ENCODE assay signal across 8 mouse cellular contexts in the genomic region with DNA sequence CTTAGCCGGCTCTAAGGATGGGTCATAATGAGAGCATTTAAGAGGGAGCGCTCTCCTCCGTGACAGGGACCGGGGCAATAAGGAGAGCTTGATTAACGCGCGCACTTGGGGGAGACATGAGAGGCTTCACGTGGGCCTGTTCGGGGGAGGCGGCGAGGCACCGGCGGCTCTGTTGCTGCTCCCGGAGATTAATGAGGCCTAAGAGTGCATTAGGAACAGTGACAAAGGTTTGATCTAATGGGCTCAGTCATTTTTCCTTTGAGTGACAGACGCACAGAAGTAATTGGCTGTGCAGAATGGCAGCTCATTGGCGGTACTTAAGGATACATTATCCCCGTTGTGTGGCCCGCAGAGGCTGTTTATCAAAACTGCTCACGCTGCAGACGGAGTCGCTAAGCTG.
DNase-seq lines count a peak whose midpoint lies in the region; ATAC-seq lines count a peak whose summit lies in the region.

No protein-coding gene starts in this region.

- H3K27me3 ChIP-seq in lung, embryonic 16.5 days (ENCODE audit: control insufficient read depth, insufficient read depth, low read depth, low read length): no peaks in the 10 kb centered on the region
- peaks cover 69% of the 10 kb centered on the region for H3K27me3 ChIP-seq in forebrain, embryonic 14.5 days (replicated peaks; ENCODE audit: control insufficient read depth, insufficient read depth, low read length)
- H3K27me3 ChIP-seq in limb, embryonic 11.5 days (ENCODE audit: control insufficient read depth, insufficient read depth, low read length): no peaks in the 10 kb centered on the region

- no peak overlapping the region for H3K27ac ChIP-seq in lung, embryonic 16.5 days (ENCODE audit: low read length)
- peak overlapping the region; percentile 69 for H3K27ac ChIP-seq in forebrain, embryonic 14.5 days (ENCODE audit: low read depth, low read length)
- H3K27ac ChIP-seq in limb, embryonic 11.5 days (replicated peaks; ENCODE audit: low read depth, low read length): no peak overlapping the region

- no peak for DNase-seq in lung, postnatal 4 days
- DNase-seq in forebrain, embryonic 14.5 days (ENCODE audit: low spot score): peak; percentile 97
- DNase-seq in limb, embryonic 11.5 days (ENCODE audit: low spot score): peak; percentile 40
- DNase-seq in retina, postnatal 7 days (ENCODE audit: low read depth, low spot score): peak; percentile 49
- DNase-seq in adrenal gland, adult 8-10 months: no peak
- no peak for DNase-seq in lung, postnatal 25 days (ENCODE audit: low spot score)
- no peak for DNase-seq in lung, postnatal 10 days

- no peak overlapping the region for H3K9ac ChIP-seq in lung, embryonic 16.5 days (ENCODE audit: low read length)
- H3K9ac ChIP-seq in forebrain, embryonic 14.5 days (ENCODE audit: low read length): no peak overlapping the region
- no peak overlapping the region for H3K9ac ChIP-seq in limb, embryonic 11.5 days (ENCODE audit: low read length)

- H3K9me3 ChIP-seq in lung, embryonic 16.5 days (ENCODE audit: control insufficient read depth, low read length): no peaks in the 10 kb centered on the region
- H3K9me3 ChIP-seq in forebrain, embryonic 14.5 days (replicated peaks; ENCODE audit: control insufficient read depth, low read length): no peaks in the 10 kb centered on the region
- H3K9me3 ChIP-seq in limb, embryonic 11.5 days (ENCODE audit: control insufficient read depth, low read length): no peaks in the 10 kb centered on the region

- H3K36me3 ChIP-seq in lung, embryonic 16.5 days (ENCODE audit: control insufficient read depth, insufficient read depth, low read length): peaks cover under 1% of the 10 kb centered on the region; the same call in 1 of the 2 replicates
- no peaks in the 10 kb centered on the region for H3K36me3 ChIP-seq in forebrain, embryonic 14.5 days (ENCODE audit: control insufficient read depth, insufficient read depth, low read length)
- H3K36me3 ChIP-seq in limb, embryonic 11.5 days (ENCODE audit: control insufficient read depth, insufficient read depth, low read length): no peaks in the 10 kb centered on the region

- no peak for ATAC-seq in lung, embryonic 16.5 days (ENCODE audit: low read depth)
- ATAC-seq in forebrain, embryonic 14.5 days: peak; percentile 94
- ATAC-seq in limb, embryonic 11.5 days (ENCODE audit: insufficient number of reproducible peaks, low FRiP score, low TSS enrichment, low read depth): no peak

- H3K4me2 ChIP-seq in lung, embryonic 16.5 days (ENCODE audit: low read depth, low read length): peak overlapping the region; percentile 4; the same call in 1 of the 2 replicates
- H3K4me2 ChIP-seq in forebrain, embryonic 14.5 days (ENCODE audit: low read length): peak overlapping the region; percentile 43
- H3K4me2 ChIP-seq in limb, embryonic 11.5 days (ENCODE audit: low read depth, severe bottlenecking): peak overlapping the region; percentile 37; the same call in 1 of the 2 replicates

- no peak overlapping the region for H3K4me3 ChIP-seq in lung, embryonic 16.5 days (ENCODE audit: low read length)
- H3K4me3 ChIP-seq in forebrain, embryonic 14.5 days (ENCODE audit: low read depth, low read length): 0 out of 2 replicates have a peak overlapping the region, but pooled peaks have one; percentile 0
- no peak overlapping the region for H3K4me3 ChIP-seq in limb, embryonic 11.5 days (ENCODE audit: low read depth, low read length)

- no peaks in the 10 kb centered on the region; the same call in 1 of the 2 replicates for H3K4me1 ChIP-seq in lung, embryonic 16.5 days (replicated peaks; ENCODE audit: control insufficient read depth, insufficient read depth, low read length)
- H3K4me1 ChIP-seq in forebrain, embryonic 14.5 days (ENCODE audit: control insufficient read depth, insufficient read depth, low read length): peaks cover 15% of the 10 kb centered on the region
- peaks cover 9% of the 10 kb centered on the region for H3K4me1 ChIP-seq in limb, embryonic 11.5 days (ENCODE audit: control insufficient read depth, insufficient read depth, low read length)

- 25% methylated on average over 21 of the region's 21 CpGs for WGBS in lung, embryonic 16.5 days
- 3% methylated on average over 21 of the region's 21 CpGs for WGBS in forebrain, embryonic 14.5 days
- WGBS in limb, embryonic 11.5 days: 7% methylated on average over 21 of the region's 21 CpGs

Comparison
In these comparisons a context has a peak if more than half of its experiments do, and no peak if none do; other contexts are left out.
1. DNase-seq: peak in forebrain, embryonic 14.5 days (single experiment), limb, embryonic 11.5 days (single experiment) and retina, postnatal 7 days (single experiment); none in lung, postnatal 4 days (0 of 2), adrenal gland, adult 8-10 months (single experiment), lung, postnatal 25 days (single experiment) and lung, postnatal 10 days (single experiment).
2. Peak in every context shown above with its lines, with median percentiles within 50 percentile points of each other: H3K4me2 ChIP-seq.